Mouse (Mus musculus): Measurements from ENCODE around the gene Phactr4.
A peak's percentile ranks its signal among the peaks of the same experiment; 100 is the strongest.

Phactr4 gene

DNA sequence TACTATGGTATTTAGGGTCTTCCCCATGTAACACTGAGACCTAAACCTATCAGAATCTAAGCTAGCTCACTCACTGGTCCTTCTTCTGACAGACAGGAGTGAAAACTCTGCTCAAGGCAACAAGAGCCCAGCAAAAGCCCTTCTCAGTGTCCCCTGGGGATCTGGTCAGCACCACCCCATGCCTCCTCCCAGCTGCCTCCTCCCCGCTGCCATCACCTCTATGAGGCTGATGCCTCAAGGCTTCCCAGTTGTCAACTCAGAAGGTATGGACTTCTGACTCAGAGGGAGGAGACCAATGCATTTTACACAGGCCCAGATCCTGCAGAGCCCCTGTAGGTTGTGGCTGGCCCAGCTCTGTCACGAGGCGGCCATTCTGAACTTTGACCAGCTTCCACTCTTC is 80.8 kb downstream of the Phactr4 start:
- no peak for DNase-seq (ENCODE audit: extremely low spot score, low spot score)

DNA sequence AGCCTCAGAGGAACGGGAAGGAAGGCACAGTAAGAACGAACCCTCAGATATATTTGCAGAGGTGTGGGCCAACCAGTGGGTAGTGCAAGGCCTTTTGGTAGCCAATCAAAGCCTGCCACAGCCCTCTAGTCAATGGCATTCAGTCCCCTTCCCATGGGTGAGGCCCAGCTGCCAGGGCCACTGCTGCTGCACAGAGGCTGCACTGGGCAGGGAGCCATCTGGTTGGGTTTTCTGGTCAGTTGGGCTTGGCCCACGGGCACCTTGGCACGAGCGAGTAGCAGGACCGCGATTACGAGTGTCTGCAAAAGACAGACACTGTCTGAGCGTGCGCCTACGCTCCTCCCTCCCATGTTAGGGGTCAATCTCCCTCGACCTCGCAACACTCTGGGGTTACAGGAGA is 83.3 kb downstream of the Phactr4 start:
- no peak for DNase-seq (ENCODE audit: extremely low spot score, low spot score)

GRCm38 (mm10) chr4:132332880-132333279 is 89.4 kb downstream of the Phactr4 start:
- DNase-seq (ENCODE audit: extremely low spot score, low spot score): no peak

DNA sequence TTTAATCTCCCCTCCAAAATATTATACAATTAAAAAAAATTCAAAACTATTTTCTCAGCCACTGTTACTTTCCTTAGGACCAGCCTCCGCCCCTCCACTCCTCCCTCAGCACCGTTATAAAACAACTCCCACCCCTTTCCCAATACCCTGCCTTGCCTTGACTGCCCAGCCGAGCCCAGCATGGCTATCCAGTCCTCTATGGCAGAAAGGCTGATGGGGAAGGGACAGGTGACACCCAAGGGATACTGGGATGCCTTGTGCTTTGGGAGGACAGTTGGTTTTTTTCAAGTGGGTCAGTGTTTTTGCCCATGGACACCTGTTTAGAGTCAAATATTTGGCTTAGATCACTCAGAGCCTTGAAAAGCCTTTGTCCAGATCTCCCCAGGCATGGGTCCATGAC is 90.3 kb downstream of the Phactr4 start:
- DNase-seq (ENCODE audit: extremely low spot score, low spot score): no peak

DNA sequence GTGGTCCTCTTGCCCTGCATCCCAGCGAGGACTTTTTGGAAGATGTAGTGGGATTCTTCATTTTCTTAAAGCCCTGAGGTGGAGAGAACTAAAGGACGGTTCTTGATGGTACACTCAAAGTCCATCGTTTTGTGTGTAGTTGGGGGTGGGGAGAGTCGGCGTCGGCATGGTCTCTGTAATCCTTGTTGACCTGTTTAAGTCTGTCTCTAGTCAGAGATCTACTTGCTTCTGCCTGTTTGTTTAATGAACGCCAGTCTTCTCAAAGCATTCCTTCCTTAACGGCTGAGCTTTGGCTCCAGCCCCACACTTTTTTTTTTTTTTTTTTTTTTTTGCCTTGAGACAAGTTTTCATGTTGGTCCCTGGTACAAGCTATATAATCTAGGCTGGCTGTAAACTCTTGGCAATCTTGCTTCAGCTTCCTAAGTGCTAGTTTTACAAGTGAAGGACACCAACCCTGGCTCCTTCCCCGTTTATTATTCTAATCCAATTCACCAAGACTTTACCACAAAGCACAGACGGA is 92.4 kb downstream of the Phactr4 start:
- DNase-seq (ENCODE audit: extremely low spot score, low spot score): no peak

- peak; percentile 95 for DNase-seq (ENCODE audit: extremely low spot score, low spot score)
Observed at GRCm38 (mm10) chr4:132329115-132329834, 93.0 kb downstream of the Phactr4 start, which contains the start of gene Trnau1ap. TSS of gene Trnau1ap (minus strand) at chr4:132329538.

- DNase-seq (ENCODE audit: extremely low spot score, low spot score): no peak
Observed at GRCm38 (mm10) chr4:132328391-132328982, 93.8 kb downstream of the Phactr4 start.

DNA sequence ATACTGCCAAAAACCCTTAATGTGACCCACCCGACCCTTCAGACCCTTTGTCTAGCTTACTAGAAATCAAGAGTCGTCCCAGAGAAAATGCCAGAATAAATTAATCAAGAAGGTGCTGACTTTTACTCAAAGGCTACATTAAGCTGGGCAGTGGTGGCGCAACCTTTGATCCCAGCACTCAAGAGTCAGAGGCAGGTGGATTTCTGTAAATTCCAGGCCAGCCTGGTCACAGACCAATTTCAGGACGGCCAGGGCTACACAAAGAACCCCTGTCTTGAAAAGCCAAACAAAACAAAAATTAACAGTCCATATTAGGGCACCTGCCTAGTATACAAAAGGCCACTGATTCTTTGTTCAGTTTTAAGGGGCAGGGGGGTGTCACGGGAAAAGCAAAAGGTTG is 95.8 kb downstream of the Phactr4 start:
- DNase-seq (ENCODE audit: extremely low spot score, low spot score): no peak

DNA sequence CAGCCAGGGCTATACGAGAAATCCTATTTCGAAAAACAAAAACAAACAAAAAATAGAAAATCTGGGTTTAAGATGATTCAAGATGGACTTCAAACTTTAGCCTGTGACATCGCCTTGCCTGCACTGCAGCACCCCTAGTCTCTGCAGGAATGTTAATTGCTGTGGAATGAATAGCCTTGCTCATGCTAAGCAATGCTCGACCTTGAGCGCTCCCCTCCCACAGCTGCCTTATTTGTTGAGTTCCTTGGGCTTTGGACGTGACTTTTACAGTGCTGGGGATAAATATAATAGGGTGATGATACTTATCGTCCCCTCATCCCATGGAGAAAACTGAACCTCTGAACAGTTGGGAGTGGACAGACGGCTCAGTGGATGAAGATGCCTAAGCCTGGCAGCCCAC is 106.6 kb downstream of the Phactr4 start:
- no peak for DNase-seq (ENCODE audit: extremely low spot score, low spot score)

GRCm38 (mm10) chr4:132312627-132313026 is 109.7 kb downstream of the Phactr4 start:
- DNase-seq (ENCODE audit: extremely low spot score, low spot score): no peak

- DNase-seq (ENCODE audit: extremely low spot score, low spot score): no peak
Observed at GRCm38 (mm10) chr4:132311801-132312200, 110.5 kb downstream of the Phactr4 start.

DNA sequence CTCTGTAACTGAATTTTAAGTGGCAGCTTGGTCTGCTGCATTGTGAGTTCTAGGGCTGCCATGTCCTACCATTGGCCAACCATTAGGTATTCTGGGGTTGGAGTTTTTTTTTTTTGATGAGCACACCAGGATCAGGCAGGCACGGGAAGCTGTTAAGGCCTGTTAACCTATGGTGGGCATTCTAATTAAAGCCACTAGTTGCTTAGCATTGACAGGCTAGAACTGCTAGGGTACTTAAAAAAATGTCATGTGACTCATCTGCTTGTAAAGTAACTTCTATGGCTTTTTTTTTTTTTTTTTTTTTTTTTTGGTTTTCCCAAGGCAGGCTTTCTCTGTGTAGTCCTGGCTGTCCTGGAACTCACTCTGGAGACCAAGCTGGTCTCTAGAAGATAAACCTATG is 111.1 kb downstream of the Phactr4 start:
- no peak for DNase-seq (ENCODE audit: extremely low spot score, low spot score)

DNA sequence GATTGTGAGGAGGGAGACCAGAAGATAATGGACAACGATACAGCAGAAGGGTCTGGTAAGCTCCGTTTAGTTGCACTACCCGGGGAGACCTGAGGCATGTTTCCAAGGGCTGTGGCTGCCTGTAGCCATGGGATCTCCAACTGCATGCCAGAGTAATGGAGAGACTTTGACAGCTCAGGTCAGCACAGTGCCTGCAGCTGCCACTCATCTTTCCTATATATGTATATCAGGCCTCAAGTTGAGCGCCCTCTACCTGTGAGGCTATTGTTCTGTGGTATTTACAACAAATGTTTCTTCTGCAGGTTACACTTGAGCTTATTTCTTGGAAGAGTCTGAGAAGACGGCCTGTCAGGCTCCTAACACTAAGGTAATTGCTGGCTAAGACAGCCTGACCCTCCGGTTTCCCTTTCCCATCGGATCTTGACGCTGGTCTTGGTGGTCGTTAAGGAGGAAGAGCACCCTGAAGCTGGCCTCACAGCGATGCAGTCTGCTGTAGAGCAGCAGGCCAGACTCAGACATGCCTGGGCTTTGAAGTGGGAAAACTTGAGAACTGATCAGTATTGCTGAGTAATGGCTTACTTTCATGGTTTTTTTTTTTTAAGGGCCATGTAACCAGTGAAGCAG is 112.3 kb downstream of the Phactr4 start:
- DNase-seq (ENCODE audit: extremely low spot score, low spot score): peak; percentile 39

GRCm38 (mm10) chr4:132309140-132309848 is 113.0 kb downstream of the Phactr4 start:
- peak; percentile 30 for DNase-seq (ENCODE audit: extremely low spot score, low spot score)

DNA sequence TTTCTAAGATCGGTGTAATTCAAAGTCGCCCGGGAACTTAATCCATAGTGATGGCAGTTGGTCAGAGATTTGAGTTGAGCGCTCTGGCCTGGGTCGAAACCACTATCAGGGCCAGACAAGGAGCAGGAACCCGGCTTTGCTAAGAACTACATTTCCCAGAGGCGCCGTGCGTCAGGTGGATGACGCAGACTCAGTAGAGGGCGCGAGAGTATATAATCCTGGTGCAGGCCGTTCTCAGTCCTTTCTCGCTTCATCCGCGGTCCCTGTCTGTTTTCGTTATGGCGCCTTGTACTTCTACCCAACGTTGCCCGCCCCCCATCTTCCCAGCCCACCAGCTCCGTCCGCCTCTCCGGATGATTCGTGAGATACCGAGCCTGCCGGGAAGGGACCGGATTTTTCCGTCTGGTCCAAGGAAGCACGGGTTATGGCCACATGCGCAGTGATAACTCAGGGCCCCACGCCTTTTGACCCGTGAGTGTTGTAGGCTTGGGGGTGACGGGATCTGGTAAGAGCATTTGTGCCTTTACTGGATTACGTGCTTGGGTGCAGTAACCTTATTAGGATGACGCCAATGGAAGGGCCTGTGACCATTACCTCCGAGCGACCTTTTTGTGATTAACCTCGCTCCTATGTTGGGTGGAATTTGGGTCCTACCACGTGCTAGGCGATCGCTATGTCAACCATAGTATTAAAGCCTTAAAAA is 113.7 kb downstream of the Phactr4 start:
- peak; percentile 85 for DNase-seq (ENCODE audit: extremely low spot score, low spot score)

- DNase-seq (ENCODE audit: extremely low spot score, low spot score): no peak
Observed at GRCm38 (mm10) chr4:132306004-132306403, 116.3 kb downstream of the Phactr4 start.
